Mouse (Mus musculus): ENCODE data around the gene Asgr2.
"Not testable (repeated sequence)": the region's sequence is repeated elsewhere in the genome, so short reads cannot be mapped to it uniquely, and the experiment has no call there.

The Asgr2 gene

GRCm38 (mm10) chr11:70091986-70092783 lies at the start of gene Asgr2:
Gene Asgr2, plus strand, starts transcription at chr11:70092644.
- no peak for DNase-seq (ENCODE audit: low read depth, low spot score)

- peak; percentile 50 for DNase-seq (ENCODE audit: low read depth, low spot score)
Measured at GRCm38 (mm10) chr11:70043665-70044064, 48.8 kb upstream of the Asgr2 start.

- no peak for DNase-seq (ENCODE audit: low read depth, low spot score)
Measured at GRCm38 (mm10) chr11:70045435-70045834, 47.0 kb upstream of the Asgr2 start.

GRCm38 (mm10) chr11:70049366-70049765 lies 43.1 kb upstream of the Asgr2 start:
- no peak for DNase-seq (ENCODE audit: low read depth, low spot score)

- peak; percentile 36 for DNase-seq (ENCODE audit: low read depth, low spot score)
Measured at GRCm38 (mm10) chr11:70049816-70050215, 42.6 kb upstream of the Asgr2 start.

- DNase-seq (ENCODE audit: low read depth, low spot score) = no peak
Measured at GRCm38 (mm10) chr11:70053156-70053555, 39.3 kb upstream of the Asgr2 start.

- no peak for DNase-seq (ENCODE audit: low read depth, low spot score)
Measured at GRCm38 (mm10) chr11:70053898-70054570, 38.4 kb upstream of the Asgr2 start, which contains the start of gene Asgr1. Gene Asgr1, plus strand, starts transcription at chr11:70054085.

GRCm38 (mm10) chr11:70055618-70056214 lies 36.7 kb upstream of the Asgr2 start:
- DNase-seq (ENCODE audit: low read depth, low spot score) = peak; percentile 81

GRCm38 (mm10) chr11:70057805-70058204 lies 34.6 kb upstream of the Asgr2 start:
- DNase-seq (ENCODE audit: low read depth, low spot score) = no peak

- peak; percentile 54 for DNase-seq (ENCODE audit: low read depth, low spot score)
Measured at GRCm38 (mm10) chr11:70059930-70060329, 32.5 kb upstream of the Asgr2 start.

GRCm38 (mm10) chr11:70063053-70063452 lies 29.4 kb upstream of the Asgr2 start:
- no peak for DNase-seq (ENCODE audit: low read depth, low spot score)

- no peak for DNase-seq (ENCODE audit: low read depth, low spot score)
Measured at GRCm38 (mm10) chr11:70066701-70067100, 25.7 kb upstream of the Asgr2 start.

- DNase-seq (ENCODE audit: low read depth, low spot score) = no peak
Measured at GRCm38 (mm10) chr11:70068245-70068644, 24.2 kb upstream of the Asgr2 start.

- no peak for DNase-seq (ENCODE audit: low read depth, low spot score)
Measured at GRCm38 (mm10) chr11:70070057-70070456, 22.4 kb upstream of the Asgr2 start.

GRCm38 (mm10) chr11:70070603-70071002 lies 21.8 kb upstream of the Asgr2 start:
- not testable (repeated sequence) for DNase-seq (ENCODE audit: low read depth, low spot score)

- DNase-seq (ENCODE audit: low read depth, low spot score) = peak; percentile 79
Measured at GRCm38 (mm10) chr11:70074379-70075071, 17.9 kb upstream of the Asgr2 start.

- peak; percentile 23 for DNase-seq (ENCODE audit: low read depth, low spot score)
Measured at GRCm38 (mm10) chr11:70075581-70075980, 16.9 kb upstream of the Asgr2 start.

GRCm38 (mm10) chr11:70077441-70077840 lies 15.0 kb upstream of the Asgr2 start:
- DNase-seq (ENCODE audit: low read depth, low spot score) = no peak

- no peak for DNase-seq (ENCODE audit: low read depth, low spot score)
Measured at GRCm38 (mm10) chr11:70079175-70079574, 13.3 kb upstream of the Asgr2 start.

GRCm38 (mm10) chr11:70079928-70080327 lies 12.5 kb upstream of the Asgr2 start:
- DNase-seq (ENCODE audit: low read depth, low spot score) = no peak

- no peak for DNase-seq (ENCODE audit: low read depth, low spot score)
Measured at GRCm38 (mm10) chr11:70080803-70081590, 11.4 kb upstream of the Asgr2 start.
